Mouse (Mus musculus): ENCODE measurements around the gene Clcn2. TPM values are rescaled to one million over a fixed set of nuclear protein-coding genes. Genes with fewer than 3 reads are reported as not detected.
"Not testable (repeated sequence)": the region's sequence is repeated elsewhere in the genome, so short reads cannot be mapped to it uniquely, and the experiment has no call there.

Clcn2 gene
- total and polyA plus RNA-seq, 3 experiments: 5.4 to 9.4 TPM; not detected in 1

DNA sequence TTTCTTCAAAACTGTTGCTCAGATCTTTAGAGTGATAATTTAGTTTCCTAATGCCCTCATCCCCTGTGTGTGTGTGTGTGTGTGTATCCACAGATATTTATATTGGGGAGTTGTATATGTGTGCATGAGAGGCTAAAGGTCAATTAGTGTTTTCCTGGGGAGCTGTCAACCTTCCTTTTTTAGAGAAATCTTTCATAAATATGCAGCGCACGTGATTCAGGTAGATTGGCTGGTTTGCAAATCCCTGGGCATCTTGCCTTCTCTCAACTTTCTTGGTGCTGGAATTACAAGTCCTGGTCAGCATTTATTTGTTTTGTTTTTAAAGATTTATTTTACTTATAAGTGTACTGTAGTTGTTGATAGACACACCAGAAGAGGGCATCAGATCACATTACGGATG, 47.3 kb downstream of the Clcn2 start:
- TF ChIP-seq SIN3A (IDR thresholded peaks at IDR 0.05; ENCODE audit: low read length) (no peak), POLR2A (IDR thresholded peaks at IDR 0.05; ENCODE audit: control insufficient read depth in 1 of 2, insufficient read depth in 1 of 2, low read depth in 1 of 2, low read length in 2 of 2, poor library complexity in 1 of 2) (no peak), HCFC1 (IDR thresholded peaks at IDR 0.05; ENCODE audit: low read depth, low read length) (no peak), MYC (IDR thresholded peaks at IDR 0.05; ENCODE audit: low read depth, low read length) (no peak), BHLHE40 (IDR thresholded peaks at IDR 0.05; ENCODE audit: borderline replicate concordance, low read depth, low read length) (no peak), CHD2 (IDR thresholded peaks at IDR 0.05; ENCODE audit: low read length) (no peak), CHD1 (IDR thresholded peaks at IDR 0.05; ENCODE audit: low read depth, low read length) (no peak), UBTF (IDR thresholded peaks at IDR 0.05; ENCODE audit: borderline replicate concordance, insufficient read depth, low read depth, low read length) (no peak), USF2 (IDR thresholded peaks at IDR 0.05; ENCODE audit: borderline replicate concordance in 1 of 2, insufficient read depth in 1 of 2, low read depth in 1 of 2, low read length in 2 of 2) (no peak), SMC3 (IDR thresholded peaks at IDR 0.05; ENCODE audit: low read depth, low read length) (no peak), MEF2A (IDR thresholded peaks at IDR 0.05; ENCODE audit: extremely low read depth, insufficient replicate concordance, low read depth, low read length, poor library complexity, severe bottlenecking) (no peak)
- Histone ChIP-seq H3K4me3 (ENCODE audit: control insufficient read depth in 1 of 2, insufficient read depth in 1 of 2, low read depth in 2 of 2, low read length in 2 of 2) (no peak overlapping the region), H3K36me3 (ENCODE audit: control insufficient read depth in 1 of 2, insufficient read depth in 2 of 2, low read length in 2 of 2) (peaks cover 4 to 11% of the 10 kb centered on the region in 2 experiments), H3K27me3 (ENCODE audit: control insufficient read depth in 1 of 2, insufficient read depth in 2 of 2, low read length in 2 of 2) (no peaks in the 10 kb centered on the region), H3K9ac (ENCODE audit: control insufficient read depth, low read depth, low read length, poor library complexity, severe bottlenecking) (no peak overlapping the region), H3K4me1 (ENCODE audit: control insufficient read depth in 1 of 2, insufficient read depth in 2 of 2, low read length in 2 of 2) (peaks cover 6 to 12% of the 10 kb centered on the region in 2 experiments; a peak in 3 of 4 replicates), H3K27ac (ENCODE audit: control insufficient read depth, low read depth, low read length) (no peak overlapping the region), H3K9me3 (replicated peaks; ENCODE audit: insufficient read depth, low read length) (no peaks in the 10 kb centered on the region), H3K79me2 (ENCODE audit: control insufficient read depth, insufficient read depth, low read length, poor library complexity) (peaks cover 27% of the 10 kb centered on the region)
- no peak for DNase-seq (ENCODE audit: low read depth, low spot score)

GRCm38 (mm10) chr16:20668013-20668412, 49.5 kb downstream of the Clcn2 start, which contains the start of gene Eif4g1:
TSS of gene Eif4g1 (plus strand) at chr16:20668313.
- not testable (repeated sequence) for H3K27ac ChIP-seq (ENCODE audit: control insufficient read depth, low read depth, low read length); H3K79me2 ChIP-seq (ENCODE audit: control insufficient read depth, insufficient read depth, low read length, poor library complexity); H3K36me3 ChIP-seq (ENCODE audit: control insufficient read depth in 1 of 2, insufficient read depth in 2 of 2, low read length in 2 of 2); DNase-seq (ENCODE audit: low read depth, low spot score); H3K9ac ChIP-seq (ENCODE audit: control insufficient read depth, low read depth, low read length, poor library complexity, severe bottlenecking); H3K4me1 ChIP-seq (ENCODE audit: control insufficient read depth in 1 of 2, insufficient read depth in 2 of 2, low read length in 2 of 2); H3K27me3 ChIP-seq (ENCODE audit: control insufficient read depth in 1 of 2, insufficient read depth in 2 of 2, low read length in 2 of 2); H3K9me3 ChIP-seq (replicated peaks; ENCODE audit: insufficient read depth, low read length); H3K4me3 ChIP-seq (ENCODE audit: control insufficient read depth in 1 of 2, insufficient read depth in 1 of 2, low read depth in 2 of 2, low read length in 2 of 2)

- H3K4me1 ChIP-seq (ENCODE audit: control insufficient read depth in 1 of 2, insufficient read depth in 2 of 2, low read length in 2 of 2): peaks cover 0 to 5% of the 10 kb centered on the region in 2 experiments
- no peak for TF ChIP-seq UBTF (IDR thresholded peaks at IDR 0.05; ENCODE audit: borderline replicate concordance, insufficient read depth, low read depth, low read length)
- TF ChIP-seq MXI1 (IDR thresholded peaks at IDR 0.05; ENCODE audit: low read depth, low read length): no peak
- TF ChIP-seq USF1 (IDR thresholded peaks at IDR 0.05; ENCODE audit: low read depth, low read length): no peak
- TF ChIP-seq RAD21 (IDR thresholded peaks at IDR 0.05; ENCODE audit: low read depth, low read length): no peak
- no peak for TF ChIP-seq MEF2A (IDR thresholded peaks at IDR 0.05; ENCODE audit: extremely low read depth, insufficient replicate concordance, low read depth, low read length, poor library complexity, severe bottlenecking)
- no peak for TF ChIP-seq USF2 (IDR thresholded peaks at IDR 0.05; ENCODE audit: borderline replicate concordance in 1 of 2, insufficient read depth in 1 of 2, low read depth in 1 of 2, low read length in 2 of 2)
- TF ChIP-seq ELF1 (IDR thresholded peaks at IDR 0.05; ENCODE audit: low read depth, low read length): no peak
- TF ChIP-seq ETS1 (IDR thresholded peaks at IDR 0.05; ENCODE audit: low read depth, low read length): no peak
- TF ChIP-seq ZNF384 (IDR thresholded peaks at IDR 0.05; ENCODE audit: low read depth, low read length): no peak
- TF ChIP-seq MYC (IDR thresholded peaks at IDR 0.05; ENCODE audit: low read depth, low read length): no peak
- TF ChIP-seq MYB (IDR thresholded peaks at IDR 0.05; ENCODE audit: low read depth, low read length): no peak
- TF ChIP-seq SMC3 (IDR thresholded peaks at IDR 0.05; ENCODE audit: low read depth, low read length): no peak
- no peak for TF ChIP-seq BHLHE40 (IDR thresholded peaks at IDR 0.05; ENCODE audit: borderline replicate concordance, low read depth, low read length)
- no peak for TF ChIP-seq GATA1 (IDR thresholded peaks at IDR 0.05; ENCODE audit: low read depth, low read length)
- no peak for TF ChIP-seq CTCF (IDR thresholded peaks at IDR 0.05 in 2 of 3, conservative IDR thresholded peaks at IDR 0.05 in 1 of 3; ENCODE audit: control insufficient read depth in 1 of 3, insufficient read depth in 1 of 3, low read depth in 2 of 3, low read length in 3 of 3, poor library complexity in 1 of 3, severe bottlenecking in 1 of 3)
- peaks cover 9 to 14% of the 10 kb centered on the region in 2 experiments for H3K36me3 ChIP-seq (ENCODE audit: control insufficient read depth in 1 of 2, insufficient read depth in 2 of 2, low read length in 2 of 2)
- no peaks in the 10 kb centered on the region for H3K9me3 ChIP-seq (replicated peaks; ENCODE audit: insufficient read depth, low read length)
- H3K9ac ChIP-seq (ENCODE audit: control insufficient read depth, low read depth, low read length, poor library complexity, severe bottlenecking): no peak overlapping the region
- no peak overlapping the region for H3K4me3 ChIP-seq (ENCODE audit: control insufficient read depth in 1 of 2, insufficient read depth in 1 of 2, low read depth in 2 of 2, low read length in 2 of 2)
- H3K27ac ChIP-seq (ENCODE audit: control insufficient read depth, low read depth, low read length): no peak overlapping the region
- H3K27me3 ChIP-seq (ENCODE audit: control insufficient read depth in 1 of 2, insufficient read depth in 2 of 2, low read length in 2 of 2): no peaks in the 10 kb centered on the region
- DNase-seq (ENCODE audit: low read depth, low spot score): no peak
- H3K79me2 ChIP-seq (ENCODE audit: control insufficient read depth, insufficient read depth, low read length, poor library complexity): peaks cover 11% of the 10 kb centered on the region
These were observed 59.9 kb downstream of the Clcn2 start for GRCm38 (mm10) chr16:20657661-20658060.

All from MEL (cell line).